Mouse (Mus musculus): ENCODE measurements around the gene Zfp105.

Gene Zfp105

GRCm38 (mm10) chr9:122922936-122923381 lies at the start of gene Zfp105:
Zfp105 (plus strand) TSS chr9:122923072.
- peak; percentile 89 for DNase-seq (ENCODE audit: low read depth, low spot score)

- no peak for DNase-seq (ENCODE audit: low read depth, low spot score)
Measured at GRCm38 (mm10) chr9:122874653-122875052, 48.2 kb upstream of the Zfp105 start.

DNA sequence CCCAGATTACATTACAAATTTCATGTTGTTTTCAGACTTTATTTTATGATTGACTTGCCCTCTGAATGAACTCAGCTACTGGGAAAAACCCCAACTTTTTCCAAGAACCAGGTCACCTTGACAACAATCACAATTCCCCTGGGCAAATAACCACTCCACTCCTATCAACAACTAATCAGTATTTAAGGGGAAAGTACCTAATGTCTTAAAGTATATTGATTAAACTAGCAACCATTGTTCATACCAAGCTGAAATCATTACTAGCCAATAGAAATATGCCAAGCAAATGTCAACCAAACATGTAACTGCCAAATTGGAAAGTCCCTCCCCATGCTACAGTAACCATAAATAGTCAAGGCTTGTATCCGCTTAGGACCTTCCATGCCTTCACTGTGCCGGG lies 47.7 kb upstream of the Zfp105 start:
- no peak for DNase-seq (ENCODE audit: low read depth, low spot score)

GRCm38 (mm10) chr9:122885385-122885784 lies 37.5 kb upstream of the Zfp105 start, which contains the start of gene Zkscan7:
Zkscan7 (plus strand) TSS chr9:122885685.
- DNase-seq (ENCODE audit: low read depth, low spot score) = no peak

GRCm38 (mm10) chr9:122886372-122887179 lies 36.3 kb upstream of the Zfp105 start:
- peak; percentile 93 for DNase-seq (ENCODE audit: low read depth, low spot score)

DNA sequence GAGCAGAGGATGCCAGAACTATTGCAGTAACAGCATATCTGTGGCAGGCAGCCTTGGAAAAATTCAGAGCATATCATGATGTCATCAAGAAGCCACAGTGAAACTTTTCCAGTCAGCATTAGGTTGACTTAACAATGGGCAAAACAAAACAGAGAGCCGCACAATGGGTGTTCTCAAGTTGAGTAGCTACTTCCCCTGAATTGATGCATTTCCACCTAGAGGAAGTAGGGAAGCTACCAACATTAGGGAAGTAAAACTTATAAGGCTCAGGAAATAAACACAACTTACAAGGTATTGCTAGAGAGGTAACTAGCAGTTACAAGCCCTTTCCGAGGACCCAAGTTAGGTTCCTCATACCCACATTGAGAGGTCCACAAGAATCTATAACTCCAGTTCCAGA lies 21.8 kb upstream of the Zfp105 start:
- no peak for DNase-seq (ENCODE audit: low read depth, low spot score)

DNA sequence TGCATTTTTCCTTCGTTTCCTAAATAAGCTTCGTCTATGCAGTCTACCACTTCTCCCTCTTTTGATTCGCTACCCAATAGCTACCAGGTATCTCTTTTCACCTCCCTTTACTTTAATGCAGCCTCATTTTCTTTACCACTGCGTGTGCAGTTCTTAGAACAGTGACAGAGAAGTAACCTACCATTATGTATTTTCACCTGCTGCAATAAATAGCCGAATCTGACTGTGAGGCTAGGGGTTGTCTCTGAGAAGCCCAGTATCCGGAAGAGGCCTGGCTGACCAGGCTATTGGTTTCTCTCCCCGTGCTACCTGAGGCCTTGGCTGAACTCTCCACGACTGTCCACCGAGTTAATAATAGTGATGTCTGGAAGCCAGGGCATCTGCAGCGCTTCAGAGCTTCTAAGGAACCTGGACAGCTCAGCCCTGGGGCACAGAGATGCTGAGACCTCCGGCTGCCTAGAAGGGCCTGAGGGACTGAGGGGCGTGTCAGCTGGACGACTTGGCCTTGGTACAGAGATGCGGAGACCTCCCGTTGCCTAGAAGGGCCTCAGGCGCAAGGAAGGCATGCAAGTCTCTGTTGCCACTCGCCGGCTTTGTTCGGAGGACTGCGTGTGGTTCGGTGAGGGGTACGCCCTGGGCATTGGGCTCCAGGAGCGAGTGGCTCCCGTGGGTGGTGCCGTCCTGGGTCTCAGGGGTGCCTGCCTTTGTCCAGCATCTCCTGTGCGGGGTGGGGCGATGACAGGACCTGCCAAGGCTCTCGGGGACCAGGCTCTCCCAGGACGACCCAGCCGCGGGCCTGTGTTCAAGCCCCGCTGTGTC lies 19.9 kb upstream of the Zfp105 start:
- DNase-seq (ENCODE audit: low read depth, low spot score) = peak; percentile 91

- no peak for DNase-seq (ENCODE audit: low read depth, low spot score)
Measured at GRCm38 (mm10) chr9:122922436-122922835, 436 bp upstream of the Zfp105 start.

DNA sequence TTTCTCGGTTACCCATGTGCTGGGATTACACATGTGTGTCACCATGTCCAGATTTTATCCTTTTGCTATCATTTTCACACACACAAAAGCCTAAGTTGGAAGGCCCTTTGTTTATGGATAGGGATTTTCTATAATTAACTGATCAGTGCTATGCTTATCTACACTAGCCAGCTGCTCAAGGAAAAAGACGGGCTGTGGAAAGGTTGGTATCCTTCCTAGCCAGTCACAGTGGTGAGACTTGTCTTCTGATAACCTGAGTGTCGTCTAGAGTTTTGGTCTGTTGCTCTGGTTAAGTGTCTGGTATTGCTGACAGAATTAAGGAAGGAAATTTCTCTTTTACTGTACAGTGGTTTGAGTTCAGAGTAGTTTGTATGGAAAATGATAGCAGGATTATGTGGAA lies 6.0 kb downstream of the Zfp105 start:
- DNase-seq (ENCODE audit: low read depth, low spot score) = no peak

DNA sequence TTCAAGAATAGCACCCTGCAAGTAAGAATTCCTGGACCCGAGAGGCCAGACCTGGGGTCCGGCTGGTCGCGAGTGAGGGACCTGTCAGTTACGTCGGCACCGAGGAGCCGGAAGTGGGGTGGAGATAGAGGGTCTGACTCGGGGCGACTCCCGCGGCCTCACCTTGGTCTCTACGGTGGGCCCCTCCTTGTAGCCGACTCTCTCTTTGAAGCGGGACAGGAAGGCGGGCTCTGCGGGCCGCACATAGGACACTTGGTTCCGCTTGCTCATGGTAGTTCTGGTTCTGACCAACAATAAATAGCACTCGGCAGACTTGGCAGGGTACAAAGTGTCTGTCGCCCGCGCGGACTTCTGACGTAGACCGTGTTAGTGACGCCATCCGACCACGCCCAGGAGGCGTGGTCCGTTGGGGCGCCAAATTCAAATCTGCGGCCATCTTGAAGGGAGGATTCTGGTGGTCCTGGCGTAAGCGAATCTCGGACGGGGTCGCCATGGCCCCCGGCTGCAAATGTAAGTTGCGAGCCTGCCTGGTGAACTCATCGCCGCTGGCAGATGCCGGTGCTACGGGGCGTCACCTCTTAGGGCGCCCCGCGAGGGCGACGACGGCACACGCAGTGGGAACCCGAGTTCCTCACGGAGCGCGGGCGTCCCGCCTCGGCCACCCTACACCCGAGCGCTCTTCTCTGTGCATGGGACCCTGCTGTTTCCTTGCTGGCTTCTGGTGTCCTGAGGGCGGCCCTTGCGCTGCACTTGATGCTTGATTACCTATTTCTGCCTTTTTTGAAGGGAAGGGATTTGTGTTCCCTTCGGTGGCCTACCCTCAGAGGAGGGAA lies 28.0 kb downstream of the Zfp105 start, which contains the start of the genes 1110059G10Rik and Kif15:
Gene 1110059G10Rik (minus strand): TSS at position 358 of the 833 bp plus-strand sequence.
Gene Kif15 (plus strand): TSS at position 404 of the 833 bp plus-strand sequence.
- DNase-seq (ENCODE audit: low read depth, low spot score) = peak; percentile 94
